Mouse (Mus musculus) skeletal muscle tissue, postnatal 0 days (tissue): ENCODE results near the gene Rpl9-ps6. TPM values are rescaled to one million over a fixed set of nuclear protein-coding genes. Genes with fewer than 3 reads are reported as not detected.

Experiments used
- polyA plus RNA-seq: library from polyadenylated mRNA; unstranded; fragments of >200 nt; fragmentation: Nextera tagmentation; extraction: Ambion mirVana; gene quantifications from 2 replicates; pipeline ENCODE4 v1.2.1, GENCODE M21; 2015

Gene Rpl9-ps6
- 75.0 and 82.3 TPM in 2 replicates for polyA plus RNA-seq

DNA sequence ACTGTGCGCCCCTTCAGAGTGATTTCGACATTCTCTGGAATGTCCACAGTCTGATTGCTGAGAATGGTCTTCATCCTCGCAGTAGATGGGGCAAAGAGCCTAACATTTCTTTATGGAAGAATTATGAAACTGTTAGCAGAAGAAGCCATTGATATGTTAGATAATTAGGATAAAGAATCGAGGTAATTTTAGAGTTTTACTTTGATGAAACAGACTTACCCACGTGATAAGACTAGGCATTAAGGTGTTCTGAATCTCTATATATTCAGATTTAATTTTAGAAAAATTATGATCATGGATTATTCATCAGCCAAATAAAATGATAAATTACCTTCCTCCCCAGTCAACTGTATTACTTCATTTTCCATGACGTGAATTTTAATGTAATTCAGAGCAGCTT is at the start of gene Rpl9-ps6:
Gene Rpl9-ps6 (minus strand): TSS at position 101 of the 400 bp plus-strand sequence.

GRCm38 (mm10) chr19:32485681-32486105 is 19.3 kb upstream of the Rpl9-ps6 start, which contains the start of gene Minpp1:
Minpp1 (plus strand) TSS chr19:32485769.

Other genes starting within 250 kb of the Rpl9-ps6 start
- gene Sgms1, start 76.9 kb downstream of the Rpl9-ps6 start, polyA plus RNA-seq, result 40.6 and 48.0 TPM in 2 replicates
- 29.7 and 37.3 TPM in 2 replicates for gene Minpp1, start 19.2 kb upstream of the Rpl9-ps6 start, polyA plus RNA-seq
- 4.6 and 6.3 TPM in 2 replicates for gene Papss2, start 129.2 kb upstream of the Rpl9-ps6 start, polyA plus RNA-seq